Mouse (Mus musculus): ENCODE measurements around the gene Zan. TPM values are rescaled to one million over a fixed set of nuclear protein-coding genes. Genes with fewer than 3 reads are reported as not detected.

The Zan gene
- polyA plus RNA-seq, 1 experiment = 0.01 TPM

GRCm38 (mm10) chr5:137510014-137510501 is 33.2 kb upstream of the Zan start:
- Histone ChIP-seq H3K36me3 (ENCODE audit: control insufficient read depth, insufficient read depth) (no peaks in the 10 kb centered on the region), H3K27me3 (ENCODE audit: control insufficient read depth, insufficient read depth, insufficient read length) (no peaks in the 10 kb centered on the region), H3K79me2 (ENCODE audit: control insufficient read depth, insufficient read depth) (peaks cover 47% of the 10 kb centered on the region), H3K79me3 (ENCODE audit: low read depth) (peaks cover 35% of the 10 kb centered on the region), H3ac (ENCODE audit: control insufficient read depth, insufficient read length, low read depth) (peak overlapping the region; percentile 75), H3K4me3 (ENCODE audit: insufficient read depth, poor library complexity, severe bottlenecking) (peak overlapping the region; percentile 60)
- no peak for TF ChIP-seq FOSL1 (IDR thresholded peaks at IDR 0.05; ENCODE audit: insufficient read depth, low read length, poor library complexity, severe bottlenecking)
- TF ChIP-seq USF1 (IDR thresholded peaks at IDR 0.05; ENCODE audit: low read depth) = peak; percentile 82

DNA sequence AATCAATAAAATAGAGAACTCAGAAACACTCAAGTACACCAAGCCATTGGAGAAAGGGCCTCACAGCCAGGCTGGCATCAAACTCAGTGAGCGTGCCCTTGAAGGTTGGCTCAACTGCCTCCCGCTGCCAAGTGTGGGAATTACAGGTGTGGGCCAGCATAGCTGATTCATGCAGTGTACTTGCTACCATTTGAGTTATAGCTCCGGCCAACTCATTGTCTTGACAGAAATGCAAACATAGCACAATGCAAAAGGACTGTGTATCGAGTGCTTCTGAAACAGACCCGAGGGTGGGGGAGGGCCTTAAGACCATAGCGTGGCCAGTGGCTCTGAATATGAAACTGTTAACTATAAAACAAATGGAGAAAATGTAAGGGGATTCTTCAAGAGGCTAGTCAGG is 27.2 kb upstream of the Zan start:
- Histone ChIP-seq H3ac (ENCODE audit: control insufficient read depth, insufficient read length, low read depth) (no peak overlapping the region), H3K79me2 (ENCODE audit: control insufficient read depth, insufficient read depth) (peaks cover 11% of the 10 kb centered on the region)
- no peak for TF ChIP-seq CEBPB (IDR thresholded peaks at IDR 0.05; ENCODE audit: low read depth)
- no peak for TF ChIP-seq USF1 (IDR thresholded peaks at IDR 0.05; ENCODE audit: low read depth)
- no peak for TF ChIP-seq MYOD1 (IDR thresholded peaks at IDR 0.05; ENCODE audit: control insufficient read depth, insufficient read length, low read depth)
- no peak for TF ChIP-seq FOSL1 (IDR thresholded peaks at IDR 0.05; ENCODE audit: insufficient read depth, low read length, poor library complexity, severe bottlenecking)
- TF ChIP-seq CTCF (IDR thresholded peaks at IDR 0.05; ENCODE audit: control insufficient read depth, insufficient read depth, insufficient read length) = no peak
- TF ChIP-seq MAX (IDR thresholded peaks at IDR 0.05) = no peak
- no peak for TF ChIP-seq MYOG (IDR thresholded peaks at IDR 0.05; ENCODE audit: control insufficient read depth, extremely low read depth, insufficient read length)

GRCm38 (mm10) chr5:137502667-137503110 is 25.8 kb upstream of the Zan start:
- Histone ChIP-seq H3K79me3 (ENCODE audit: low read depth) (peaks cover 4% of the 10 kb centered on the region), H3ac (ENCODE audit: control insufficient read depth, insufficient read length, low read depth) (peak overlapping the region; percentile 74), H3K36me3 (ENCODE audit: control insufficient read depth, insufficient read depth) (peaks cover 8% of the 10 kb centered on the region), H3K4me3 (ENCODE audit: insufficient read depth, poor library complexity, severe bottlenecking) (peak overlapping the region; percentile 47), H3K27me3 (ENCODE audit: control insufficient read depth, insufficient read depth, insufficient read length) (no peaks in the 10 kb centered on the region), H3K79me2 (ENCODE audit: control insufficient read depth, insufficient read depth) (peaks cover 11% of the 10 kb centered on the region)
- TF ChIP-seq MAX (IDR thresholded peaks at IDR 0.05) (no peak), CTCF (IDR thresholded peaks at IDR 0.05; ENCODE audit: control insufficient read depth, insufficient read depth, insufficient read length) (peak; percentile 77)

More for the DNA sequence above, 27.2 kb upstream of the Zan start:
- Histone ChIP-seq H3K79me3 (ENCODE audit: low read depth) (peaks cover 4% of the 10 kb centered on the region), H3K36me3 (ENCODE audit: control insufficient read depth, insufficient read depth) (peaks cover 8% of the 10 kb centered on the region), H3K27me3 (ENCODE audit: control insufficient read depth, insufficient read depth, insufficient read length) (no peaks in the 10 kb centered on the region), H3K4me3 (ENCODE audit: insufficient read depth, poor library complexity, severe bottlenecking) (no peak overlapping the region)

DNA sequence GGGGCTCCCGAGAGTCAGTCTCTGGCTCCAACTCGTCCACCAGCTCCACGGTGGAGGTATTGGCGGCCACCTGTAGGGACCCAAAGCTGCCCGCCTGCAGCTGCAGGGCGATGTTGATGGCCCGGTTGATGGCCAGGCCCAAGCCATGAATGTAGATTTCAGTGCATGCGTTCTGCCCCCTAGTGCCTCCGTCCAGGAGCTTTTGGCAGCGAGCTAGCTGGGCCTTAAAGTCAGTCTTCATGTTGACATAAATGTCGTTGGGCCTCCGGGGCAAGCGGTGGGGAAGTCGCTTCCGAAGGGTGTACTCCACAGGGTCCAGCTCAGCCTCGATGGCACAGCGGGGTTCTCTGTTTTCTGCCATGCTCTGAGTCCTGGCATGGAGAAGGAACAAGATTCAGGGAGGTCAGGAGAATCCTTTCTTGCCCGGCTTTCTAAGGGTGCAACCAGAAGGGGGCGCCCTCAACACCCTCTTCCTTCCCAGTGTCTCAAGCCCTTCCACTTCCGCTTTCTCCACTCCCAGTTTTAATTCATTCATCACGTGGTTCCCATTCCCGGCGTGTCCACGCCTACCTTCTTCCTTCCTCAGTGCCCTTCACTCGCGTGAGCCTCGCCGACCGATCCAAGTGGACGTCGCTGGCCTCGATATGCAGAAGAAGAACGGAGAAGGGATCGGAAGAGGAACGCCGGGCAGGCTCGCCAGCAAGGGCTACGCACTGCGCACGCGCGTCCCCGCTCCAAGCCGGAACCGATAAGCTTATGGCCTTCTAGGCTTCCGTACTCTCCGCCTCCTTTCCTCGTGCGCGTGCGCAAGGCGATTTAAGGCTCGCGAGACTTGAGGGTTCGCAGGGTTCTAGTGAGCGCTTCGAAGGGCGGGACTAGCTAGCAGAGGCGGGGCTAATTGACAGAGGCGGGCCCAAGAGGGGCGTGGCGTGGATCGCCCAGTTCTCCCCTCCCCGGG is 25.1 kb upstream of the Zan start, which contains the start of gene Pop7:
Pop7 (minus strand) TSS at position 810 of the 958 bp plus-strand sequence.
- H3K79me2 ChIP-seq (ENCODE audit: control insufficient read depth, insufficient read depth) = peaks cover 11% of the 10 kb centered on the region
- peaks cover 4% of the 10 kb centered on the region for H3K79me3 ChIP-seq (ENCODE audit: low read depth)
- peaks cover 5% of the 10 kb centered on the region for H3K27me3 ChIP-seq (ENCODE audit: control insufficient read depth, insufficient read depth, insufficient read length)
- peak within 1 kb of the TSS; percentile 47 for H3K4me3 ChIP-seq (ENCODE audit: insufficient read depth, poor library complexity, severe bottlenecking)
- H3ac ChIP-seq (ENCODE audit: control insufficient read depth, insufficient read length, low read depth) = peak within 1 kb of the TSS; percentile 83
- peaks cover 8% of the 10 kb centered on the region for H3K36me3 ChIP-seq (ENCODE audit: control insufficient read depth, insufficient read depth)
- TF ChIP-seq FOSL1 (IDR thresholded peaks at IDR 0.05; ENCODE audit: insufficient read depth, low read length, poor library complexity, severe bottlenecking) (no peak), CEBPB (IDR thresholded peaks at IDR 0.05; ENCODE audit: low read depth) (no peak), MYOD1 (IDR thresholded peaks at IDR 0.05; ENCODE audit: control insufficient read depth, insufficient read length, low read depth) (no peak), MAX (IDR thresholded peaks at IDR 0.05) (no peak), USF1 (IDR thresholded peaks at IDR 0.05; ENCODE audit: low read depth) (peak; percentile 98), CTCF (IDR thresholded peaks at IDR 0.05; ENCODE audit: control insufficient read depth, insufficient read depth, insufficient read length) (peak; percentile 57)

GRCm38 (mm10) chr5:137500186-137500585 is 23.3 kb upstream of the Zan start:
- no peak for TF ChIP-seq USF1 (IDR thresholded peaks at IDR 0.05; ENCODE audit: low read depth)
- no peak for TF ChIP-seq CTCF (IDR thresholded peaks at IDR 0.05; ENCODE audit: control insufficient read depth, insufficient read depth, insufficient read length)
- no peak for TF ChIP-seq MYOG (IDR thresholded peaks at IDR 0.05; ENCODE audit: control insufficient read depth, extremely low read depth, insufficient read length)
- no peak for TF ChIP-seq FOSL1 (IDR thresholded peaks at IDR 0.05; ENCODE audit: insufficient read depth, low read length, poor library complexity, severe bottlenecking)
- no peak for TF ChIP-seq MYOD1 (IDR thresholded peaks at IDR 0.05; ENCODE audit: control insufficient read depth, insufficient read length, low read depth)
- TF ChIP-seq MAX (IDR thresholded peaks at IDR 0.05) = no peak
- TF ChIP-seq CEBPB (IDR thresholded peaks at IDR 0.05; ENCODE audit: low read depth) = no peak
- Histone ChIP-seq H3K79me2 (ENCODE audit: control insufficient read depth, insufficient read depth) (peaks cover 11% of the 10 kb centered on the region), H3K36me3 (ENCODE audit: control insufficient read depth, insufficient read depth) (peaks cover 8% of the 10 kb centered on the region), H3ac (ENCODE audit: control insufficient read depth, insufficient read length, low read depth) (no peak overlapping the region), H3K27me3 (ENCODE audit: control insufficient read depth, insufficient read depth, insufficient read length) (peaks cover 12% of the 10 kb centered on the region), H3K79me3 (ENCODE audit: low read depth) (peaks cover 4% of the 10 kb centered on the region), H3K4me3 (ENCODE audit: insufficient read depth, poor library complexity, severe bottlenecking) (no peak overlapping the region)
